Mouse (Mus musculus): Measurements from ENCODE around the gene Pdlim4. TPM values are rescaled to one million over a fixed set of nuclear protein-coding genes. Genes with fewer than 3 reads are reported as not detected.
"Not testable (repeated sequence)": the region's sequence is repeated elsewhere in the genome, so short reads cannot be mapped to it uniquely, and the experiment has no call there.

The Pdlim4 gene
- polyA plus RNA-seq, 1 experiment from 2014 or later, result 23.7 TPM

DNA sequence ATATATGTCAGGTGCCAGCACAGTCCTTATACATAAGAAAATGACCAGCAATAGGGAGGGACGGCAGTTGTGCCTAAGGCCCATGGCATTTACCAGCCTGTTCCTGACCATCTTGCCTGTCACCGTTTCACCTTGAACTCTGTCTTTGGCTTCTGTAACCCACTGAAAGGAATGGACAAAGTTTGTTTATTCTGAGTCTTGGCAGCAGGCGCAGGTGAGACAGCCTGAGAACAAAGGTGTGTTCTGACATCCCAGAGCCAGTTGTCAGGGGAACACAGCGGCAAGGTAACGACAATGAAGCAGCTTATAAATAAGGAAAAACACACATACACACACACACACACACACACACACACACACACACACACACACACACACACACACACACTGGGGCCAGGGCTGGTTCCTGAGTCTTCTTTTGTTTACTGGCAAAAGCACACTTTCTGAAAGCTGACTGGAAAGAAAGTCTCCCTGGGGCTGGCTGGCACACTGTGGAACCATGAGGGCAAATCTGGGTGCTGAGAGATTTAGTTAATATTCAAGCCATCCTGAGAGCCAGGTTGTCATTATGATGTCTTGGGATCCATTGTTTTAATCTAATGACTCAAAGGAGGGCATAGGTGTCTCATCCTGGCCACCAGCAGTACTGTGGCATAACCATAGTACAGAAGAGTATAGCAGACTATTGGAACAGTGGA lies 47.3 kb downstream of the Pdlim4 start:
- Histone ChIP-seq H3K9me3 (no peaks in the 10 kb centered on the region), H3K27ac (no peak overlapping the region), H3K4me3 (replicated peaks) (no peak overlapping the region), H3K36me3 (no peaks in the 10 kb centered on the region), H3K9ac (replicated peaks) (no peak overlapping the region), H3K4me1 (replicated peaks) (no peaks in the 10 kb centered on the region), H3K4me2 (replicated peaks) (no peak overlapping the region), H3K27me3 (0 out of 2 replicates have a peak, but pooled peaks cover 16% of the 10 kb centered on the region)
- no peak for ATAC-seq
- 86% methylated on average over 5 of the region's 5 CpGs for WGBS

DNA sequence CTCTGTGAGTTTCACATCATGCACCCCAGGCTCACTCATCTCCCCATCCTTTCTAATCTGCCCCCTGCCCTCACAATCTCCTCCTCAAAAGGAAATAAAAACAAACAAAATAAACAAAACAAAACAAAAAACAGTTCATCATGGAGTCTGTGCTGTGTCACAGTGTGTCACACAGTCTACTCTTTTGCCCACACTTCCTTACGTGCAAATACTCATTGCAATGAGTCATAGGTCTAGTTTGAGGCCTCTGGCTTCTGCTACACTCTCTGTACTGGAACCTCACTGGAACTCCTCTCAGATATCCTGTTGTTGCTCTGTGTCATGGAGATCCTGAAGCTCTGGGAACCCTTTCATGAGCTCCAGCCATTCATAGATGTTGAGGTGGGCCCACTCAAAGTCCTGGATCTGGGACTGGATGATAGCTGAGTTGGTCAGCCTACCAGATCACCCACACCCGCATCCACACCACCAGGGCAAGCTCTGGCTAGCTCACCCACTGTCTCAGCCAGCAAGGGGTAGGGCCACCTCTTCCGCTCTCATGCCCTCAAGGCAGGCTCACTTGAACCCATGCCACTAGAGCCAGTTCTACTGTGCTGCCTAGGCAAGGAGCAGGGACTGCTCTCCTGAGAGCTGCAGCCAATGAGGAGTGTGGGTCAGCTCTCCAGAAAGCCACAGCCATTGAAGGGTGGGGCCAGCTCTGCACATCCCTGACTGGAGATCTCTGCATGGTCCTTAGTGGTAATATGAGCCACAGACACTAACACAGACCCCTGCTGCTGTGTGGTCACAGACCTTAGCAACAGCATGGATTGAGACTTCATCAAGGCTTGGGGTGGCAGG lies 49.7 kb downstream of the Pdlim4 start:
- Histone ChIP-seq H3K9me3 (no peaks in the 10 kb centered on the region), H3K27me3 (no peaks in the 10 kb centered on the region), H3K4me3 (replicated peaks) (no peak overlapping the region), H3K9ac (replicated peaks) (no peak overlapping the region), H3K4me1 (replicated peaks) (no peaks in the 10 kb centered on the region), H3K27ac (no peak overlapping the region), H3K36me3 (no peaks in the 10 kb centered on the region), H3K4me2 (replicated peaks) (no peak overlapping the region)
- no peak for ATAC-seq
- 82% methylated on average over 3 of the region's 3 CpGs for WGBS

- Histone ChIP-seq H3K9me3 (no peaks in the 10 kb centered on the region), H3K4me1 (replicated peaks) (no peaks in the 10 kb centered on the region), H3K4me3 (replicated peaks) (no peak overlapping the region), H3K4me2 (replicated peaks) (no peak overlapping the region), H3K27me3 (no peaks in the 10 kb centered on the region), H3K27ac (no peak overlapping the region), H3K9ac (replicated peaks) (no peak overlapping the region), H3K36me3 (no peaks in the 10 kb centered on the region)
- 73% methylated on average over 4 of the region's 4 CpGs for WGBS
- no peak for ATAC-seq
Measured at GRCm38 (mm10) chr11:54017596-54017995, 51.2 kb downstream of the Pdlim4 start.

DNA sequence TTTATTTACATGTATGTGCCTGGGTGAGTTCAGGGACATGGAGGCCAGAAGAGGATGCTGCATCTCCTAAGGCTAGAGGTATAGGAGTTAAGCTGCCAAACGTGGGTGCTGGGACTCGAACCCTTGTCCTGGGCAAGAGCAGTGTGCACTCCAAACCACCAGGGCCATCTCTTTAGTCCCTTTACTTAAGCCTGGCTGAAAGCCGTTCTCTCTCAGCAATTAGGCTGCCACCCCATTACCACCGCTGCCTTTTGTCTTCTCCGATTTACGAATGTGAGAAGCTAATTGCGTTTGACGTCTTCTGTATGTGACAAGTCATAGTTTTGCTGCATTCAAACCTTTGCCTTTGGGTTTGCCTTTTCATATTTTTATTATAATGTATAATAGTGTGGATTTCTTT lies 52.8 kb downstream of the Pdlim4 start:
- H3K27me3 ChIP-seq, result no peaks in the 10 kb centered on the region
- ATAC-seq, result no peak
- H3K9ac ChIP-seq (replicated peaks), result no peak overlapping the region
- H3K4me2 ChIP-seq (replicated peaks), result no peak overlapping the region
- H3K36me3 ChIP-seq, result no peaks in the 10 kb centered on the region
- 75% methylated on average over 8 of the region's 8 CpGs for WGBS
- no peaks in the 10 kb centered on the region for H3K4me1 ChIP-seq (replicated peaks)
- H3K27ac ChIP-seq, result no peak overlapping the region
- H3K9me3 ChIP-seq, result no peaks in the 10 kb centered on the region
- H3K4me3 ChIP-seq (replicated peaks), result no peak overlapping the region

DNA sequence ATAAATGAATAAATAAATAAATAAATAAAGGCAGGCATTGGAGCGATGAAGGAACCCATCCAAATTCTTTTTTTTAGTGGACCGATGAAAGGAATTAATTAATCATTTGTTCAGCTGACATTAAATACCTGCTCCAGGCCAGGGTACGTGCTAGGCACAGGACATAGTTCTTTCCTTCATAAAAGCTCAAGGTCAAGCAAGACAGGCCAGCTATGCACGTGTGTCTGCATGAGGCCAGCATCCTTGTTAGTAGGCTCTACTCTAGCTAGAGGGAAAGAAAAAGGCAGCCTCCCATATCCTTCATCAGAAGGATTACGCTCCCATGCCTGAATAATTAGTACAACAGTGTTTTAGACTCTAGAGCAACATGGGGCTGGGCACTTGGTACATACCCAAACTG lies 55.9 kb downstream of the Pdlim4 start:
- Histone ChIP-seq H3K27ac (no peak overlapping the region), H3K9ac (replicated peaks) (no peak overlapping the region), H3K9me3 (no peaks in the 10 kb centered on the region), H3K27me3 (no peaks in the 10 kb centered on the region), H3K4me2 (replicated peaks) (no peak overlapping the region), H3K36me3 (no peaks in the 10 kb centered on the region), H3K4me1 (replicated peaks) (no peaks in the 10 kb centered on the region), H3K4me3 (replicated peaks) (no peak overlapping the region)
- ATAC-seq, result no peak
- WGBS, result 87% methylated on average over 5 of the region's 5 CpGs

GRCm38 (mm10) chr11:54011255-54011654 lies 57.6 kb downstream of the Pdlim4 start:
- 92% methylated on average over 2 of the region's 2 CpGs for WGBS
- Histone ChIP-seq H3K4me1 (replicated peaks) (no peaks in the 10 kb centered on the region), H3K4me2 (replicated peaks) (no peak overlapping the region), H3K9me3 (no peaks in the 10 kb centered on the region), H3K27me3 (no peaks in the 10 kb centered on the region), H3K27ac (no peak overlapping the region), H3K9ac (replicated peaks) (no peak overlapping the region), H3K4me3 (replicated peaks) (no peak overlapping the region), H3K36me3 (no peaks in the 10 kb centered on the region)
- no peak for ATAC-seq

GRCm38 (mm10) chr11:54008416-54008920 lies 60.3 kb downstream of the Pdlim4 start:
- Histone ChIP-seq H3K9me3 (no peaks in the 10 kb centered on the region), H3K9ac (replicated peaks) (no peak overlapping the region), H3K36me3 (no peaks in the 10 kb centered on the region), H3K4me1 (replicated peaks) (no peaks in the 10 kb centered on the region), H3K27me3 (no peaks in the 10 kb centered on the region), H3K4me3 (replicated peaks) (no peak overlapping the region), H3K4me2 (replicated peaks) (no peak overlapping the region), H3K27ac (no peak overlapping the region)
- ATAC-seq, result no peak
- 87% methylated on average over 10 of the region's 10 CpGs for WGBS

DNA sequence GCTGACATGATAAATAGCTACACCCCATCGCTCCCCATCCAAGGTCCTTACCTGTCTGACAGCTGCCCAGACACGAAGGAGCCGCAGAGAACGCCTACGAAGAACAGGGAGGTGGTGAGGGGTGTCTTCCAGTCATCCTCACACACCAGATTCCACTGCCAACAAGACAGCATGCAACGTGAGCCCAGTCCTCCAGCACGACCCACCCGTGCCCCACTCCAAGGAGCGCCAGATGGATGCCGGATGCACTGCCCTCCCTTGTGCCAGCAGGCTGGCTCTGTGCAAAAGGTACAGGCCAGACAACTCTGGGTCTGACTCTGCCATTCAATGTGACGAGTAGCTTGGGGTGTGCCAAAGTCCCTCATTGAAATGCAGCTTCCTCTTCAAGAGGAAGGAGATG lies 61.1 kb downstream of the Pdlim4 start:
- H3K4me2 ChIP-seq (replicated peaks), result no peak overlapping the region
- no peak overlapping the region for H3K4me3 ChIP-seq (replicated peaks)
- H3K36me3 ChIP-seq, result no peaks in the 10 kb centered on the region
- H3K27ac ChIP-seq, result no peak overlapping the region
- H3K4me1 ChIP-seq (replicated peaks), result no peaks in the 10 kb centered on the region
- WGBS, result 92% methylated on average over 11 of the region's 11 CpGs
- H3K9me3 ChIP-seq, result no peaks in the 10 kb centered on the region
- no peak overlapping the region for H3K9ac ChIP-seq (replicated peaks)
- H3K27me3 ChIP-seq, result no peaks in the 10 kb centered on the region
- no peak for ATAC-seq

DNA sequence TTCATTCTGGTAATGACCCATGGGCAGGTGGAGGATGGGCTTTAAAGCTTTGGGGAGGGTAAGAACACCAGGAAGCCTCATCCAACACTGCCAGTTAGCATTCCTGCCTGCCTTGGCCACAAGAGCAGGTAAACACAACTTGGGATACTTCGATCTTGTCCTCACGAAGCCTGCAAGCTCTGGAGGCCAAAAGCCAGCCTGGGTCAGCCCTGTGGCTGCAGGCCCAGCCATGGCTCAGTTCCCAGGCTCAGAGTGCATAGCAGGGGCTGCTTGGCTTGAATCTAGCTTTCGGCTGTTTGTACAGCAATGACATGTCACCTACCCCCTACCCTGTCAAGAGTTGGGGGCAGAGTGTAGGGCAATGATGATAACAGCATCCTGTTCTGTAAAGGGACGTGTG lies 61.9 kb downstream of the Pdlim4 start:
- Histone ChIP-seq H3K4me3 (replicated peaks) (no peak overlapping the region), H3K27ac (no peak overlapping the region), H3K4me1 (replicated peaks) (no peaks in the 10 kb centered on the region), H3K4me2 (replicated peaks) (no peak overlapping the region), H3K36me3 (no peaks in the 10 kb centered on the region), H3K9me3 (no peaks in the 10 kb centered on the region), H3K27me3 (no peaks in the 10 kb centered on the region), H3K9ac (replicated peaks) (no peak overlapping the region)
- no peak for ATAC-seq
- WGBS, result 89% methylated on average over 4 of the region's 4 CpGs

DNA sequence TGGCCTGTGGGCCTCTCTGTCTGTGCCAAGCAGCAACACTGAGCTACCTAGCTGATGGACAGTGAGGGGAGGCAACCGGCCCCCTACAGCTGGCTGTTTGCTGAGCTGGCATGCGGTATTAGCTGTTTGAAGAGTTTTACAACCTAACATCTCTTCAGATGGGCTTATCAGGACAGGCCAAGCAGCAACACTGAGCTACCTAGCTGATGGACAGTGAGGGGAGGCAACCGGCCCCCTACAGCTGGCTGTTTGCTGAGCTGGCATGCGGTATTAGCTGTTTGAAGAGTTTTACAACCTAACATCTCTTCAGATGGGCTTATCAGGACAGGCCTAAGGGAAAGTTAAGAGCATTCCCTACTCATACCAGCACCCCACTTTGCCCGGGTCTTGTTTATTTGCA lies 62.5 kb downstream of the Pdlim4 start:
- H3K27me3 ChIP-seq; H3K4me3 ChIP-seq (replicated peaks); H3K9ac ChIP-seq (replicated peaks); H3K4me2 ChIP-seq (replicated peaks); ATAC-seq; H3K9me3 ChIP-seq; H3K36me3 ChIP-seq; H3K4me1 ChIP-seq (replicated peaks); H3K27ac ChIP-seq: not testable (repeated sequence)
- WGBS, result 80% methylated on average over 5 of the region's 5 CpGs
